Mouse (Mus musculus) midbrain, embryonic 14.5 days (tissue): ENCODE measurements around the gene Cntrl. TPM values are rescaled to one million over a fixed set of nuclear protein-coding genes. Genes with fewer than 3 reads are reported as not detected.
A peak's percentile ranks its signal among the peaks of the same experiment; 100 is the strongest.

Experiments used
- ATAC-seq: fragments of 200-750 bp; cut with Nextera tagmentation; 2 replicates; pipeline ENCODE4 v1.8.0; 2017; ENCODE audit warnings: moderate number of reproducible peaks, moderate library complexity; ENCODE audit not compliant: low FRiP score, low TSS enrichment
- DNase-seq: peaks from one replicate; pipeline ENCODE4 v3.0.0-alpha.2; 2015
- H3K27ac ChIP-seq: fragments of 300-500 bp; sonication (generic); replicated peaks from 2 replicates; pipeline ENCODE4 v1.5.1; 2014; ENCODE audit warnings: mild to moderate bottlenecking, low read depth, low read length, moderate library complexity
- H3K27me3 ChIP-seq: fragments of 300-500 bp; sonication (generic); 2 replicates; pipeline ENCODE4 v1.6.1; 2014; ENCODE audit warnings: low read length, control low read depth, mixed read lengths; ENCODE audit not compliant: control insufficient read depth, insufficient read depth
- H3K36me3 ChIP-seq: fragments of 300-500 bp; sonication (generic); 2 replicates; pipeline ENCODE4 v1.6.1; 2014; ENCODE audit warnings: low read length, control low read depth; ENCODE audit not compliant: control insufficient read depth, insufficient read depth
- H3K4me1 ChIP-seq: fragments of 300-500 bp; sonication (generic); 2 replicates; pipeline ENCODE4 v1.6.1; 2014; ENCODE audit warnings: mild to moderate bottlenecking, antibody characterized with exemption, low read length, control low read depth; ENCODE audit not compliant: control insufficient read depth, insufficient read depth
- H3K4me2 ChIP-seq: fragments of 300-500 bp; sonication (generic); 2 replicates; pipeline ENCODE4 v1.6.1; 2014; ENCODE audit warnings: mild to moderate bottlenecking, low read length, moderate library complexity
- H3K4me3 ChIP-seq: fragments of 300-500 bp; sonication (generic); replicated peaks from 2 replicates; pipeline ENCODE4 v1.5.1; 2014; ENCODE audit warnings: low read depth, low read length
- H3K9ac ChIP-seq: fragments of 300-500 bp; sonication (generic); replicated peaks from 2 replicates; pipeline ENCODE4 v1.6.1; 2014; ENCODE audit warnings: mild to moderate bottlenecking, low read length, moderate library complexity
- H3K9me3 ChIP-seq: fragments of 300-500 bp; sonication (generic); 2 replicates; pipeline ENCODE4 v1.6.1; 2016; ENCODE audit warnings: low read length, control low read depth, mixed read lengths; ENCODE audit not compliant: control insufficient read depth
- WGBS: fragments of 180-500 bp; shearing (Covaris S2); extraction: QIAGEN DNeasy Blood & Tissue Kit; methylation state at CpG from one replicate; pipeline ENCODE4 v1.1.7; 2014; 5-methylcytosine and 5-hydroxymethylcytosine counted together
- polyA plus RNA-seq: library from polyadenylated mRNA; unstranded; fragments of >200 nt; fragmentation: Nextera tagmentation; extraction: Ambion mirVana; gene quantifications from 2 replicates; pipeline ENCODE4 v1.2.1, GENCODE M21; 2014

Cntrl gene
- polyA plus RNA-seq, 1 experiment from 2014 or later, result 13.8 TPM

- H3K27ac ChIP-seq, result peak overlapping the region; percentile 98; the same call in 1 of the 2 replicates
- H3K4me2 ChIP-seq, result peak overlapping the region; percentile 70
- H3K36me3 ChIP-seq, result no peaks in the 10 kb centered on the region
- H3K27me3 ChIP-seq, result no peaks in the 10 kb centered on the region
- peak; percentile 20 for DNase-seq
- ATAC-seq, result no peak
- H3K4me1 ChIP-seq, result peaks cover 20% of the 10 kb centered on the region
- H3K9me3 ChIP-seq, result no peaks in the 10 kb centered on the region
- peak overlapping the region; percentile 99 for H3K9ac ChIP-seq
- H3K4me3 ChIP-seq, result peak overlapping the region; percentile 99
- 20% methylated on average over 5 of the region's 5 CpGs for whole genome bisulfite sequencing
Measured at GRCm38 (mm10) chr2:35199541-35199940, 90.2 kb downstream of the Cntrl start.

DNA sequence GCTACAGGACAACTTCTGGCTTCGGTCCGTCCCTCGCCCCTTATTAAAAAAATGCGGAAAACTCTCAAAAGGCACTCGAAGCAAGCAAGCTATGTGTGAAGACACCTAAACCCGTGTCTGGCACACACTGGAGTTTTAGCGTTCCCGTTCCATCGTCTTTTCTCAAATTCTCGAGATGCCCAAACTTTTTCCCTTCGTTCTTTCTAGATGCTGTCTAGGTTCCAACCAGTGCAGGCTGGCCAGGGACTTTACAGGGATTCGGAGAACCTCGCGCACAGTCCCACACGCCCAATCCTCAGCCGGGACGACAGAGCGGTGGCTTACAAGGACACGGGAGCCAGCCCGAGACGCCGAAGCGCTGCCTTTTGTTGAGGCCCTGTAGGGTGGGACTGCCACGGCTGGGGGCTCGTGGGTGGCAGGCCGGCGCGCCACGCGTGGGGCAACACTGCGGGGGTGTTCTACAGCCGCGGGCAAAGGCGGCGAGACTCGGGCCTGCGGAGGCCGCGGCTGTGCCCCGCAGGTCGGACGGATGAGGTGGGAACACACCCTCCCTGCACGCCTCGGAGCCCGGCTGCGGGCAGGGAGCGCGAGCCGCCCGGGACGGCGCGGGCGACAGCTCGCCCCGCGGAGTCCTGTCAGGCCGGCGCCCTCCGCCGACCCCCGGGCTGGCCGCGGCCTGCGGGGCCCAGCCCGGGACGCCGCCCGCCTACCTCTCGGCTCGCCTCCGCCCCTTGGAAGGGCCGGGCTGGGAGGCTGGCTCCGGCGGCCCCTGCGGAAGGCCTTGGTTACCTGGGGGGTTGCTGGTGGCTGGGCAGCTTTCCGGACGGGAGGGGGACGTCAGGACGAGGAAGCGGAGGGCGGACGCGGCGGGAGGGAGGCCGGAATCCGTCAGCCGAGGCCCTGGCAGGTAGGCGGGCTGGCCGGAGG is 90.9 kb downstream of the Cntrl start:
- no peaks in the 10 kb centered on the region for H3K27me3 ChIP-seq
- H3K4me3 ChIP-seq, result peak overlapping the region; percentile 99
- peak overlapping the region; percentile 70 for H3K4me2 ChIP-seq
- DNase-seq (peak; percentile 59), ATAC-seq (peak; percentile 76)
- under 1% methylated on average over 89 of the region's 90 CpGs for WGBS
- H3K27ac ChIP-seq, result peak overlapping the region; percentile 98
- no peaks in the 10 kb centered on the region for H3K36me3 ChIP-seq
- no peaks in the 10 kb centered on the region for H3K9me3 ChIP-seq
- peak overlapping the region; percentile 99 for H3K9ac ChIP-seq
- H3K4me1 ChIP-seq, result peaks cover 20% of the 10 kb centered on the region

DNA sequence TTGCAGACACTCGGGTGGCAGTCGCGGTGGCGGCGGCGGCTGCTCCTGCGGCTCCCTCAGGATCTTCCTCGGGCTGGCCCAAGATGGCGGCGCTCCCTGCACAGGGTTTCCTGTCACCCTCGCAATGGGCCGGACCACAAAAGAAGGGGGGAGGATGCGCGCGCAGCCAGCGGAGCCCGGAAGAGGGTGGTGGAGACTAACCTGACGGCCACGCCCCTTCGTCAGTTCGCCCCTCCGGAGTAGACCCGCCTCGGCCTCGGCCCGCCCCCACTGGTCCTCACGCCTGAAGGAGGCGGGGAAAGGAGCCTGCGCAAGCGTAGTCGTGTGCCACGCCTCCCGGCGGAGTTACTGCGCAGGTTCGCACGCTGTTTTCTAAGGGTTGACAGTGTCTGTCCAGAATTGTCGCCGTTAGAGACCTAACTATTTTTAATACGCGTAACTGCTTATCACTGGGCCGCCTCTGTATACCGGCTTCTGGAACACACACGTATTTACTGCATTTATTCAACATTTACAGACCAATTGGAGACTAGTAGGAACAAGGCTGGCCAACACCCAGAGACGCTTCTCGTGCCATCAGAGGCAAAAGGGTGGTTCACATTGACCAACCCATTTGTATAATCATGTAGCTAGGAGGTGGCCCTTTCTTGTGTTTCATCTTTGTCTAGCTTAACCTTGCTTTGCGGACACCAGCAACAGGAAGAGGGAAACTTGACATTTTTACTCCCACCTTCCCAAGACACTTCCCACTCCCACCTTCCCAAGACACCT is 91.8 kb downstream of the Cntrl start, which contains the start of gene Rab14:
Gene Rab14 (minus strand): TSS at position 223 of the 771 bp plus-strand sequence.
- Histone ChIP-seq H3K4me3 (peak within 1 kb of the TSS; percentile 99), H3K27ac (peak within 1 kb of the TSS; percentile 98), H3K4me1 (peaks cover 19% of the 10 kb centered on the region), H3K27me3 (no peaks in the 10 kb centered on the region), H3K9me3 (no peaks in the 10 kb centered on the region), H3K9ac (peak within 1 kb of the TSS; percentile 99), H3K4me2 (peak within 1 kb of the TSS; percentile 70), H3K36me3 (no peaks in the 10 kb centered on the region)
- DNase-seq, result peak; percentile 100
- WGBS, result under 1% methylated on average over 34 of the region's 47 CpGs
- peak; percentile 99 for ATAC-seq

GRCm38 (mm10) chr2:35203729-35204128 is 94.4 kb downstream of the Cntrl start:
- H3K36me3 ChIP-seq, result no peaks in the 10 kb centered on the region
- H3K4me1 ChIP-seq, result peaks cover 9% of the 10 kb centered on the region
- ATAC-seq (no peak), DNase-seq (no peak)
- no peak overlapping the region for H3K4me2 ChIP-seq
- no peak overlapping the region for H3K4me3 ChIP-seq
- no peak overlapping the region for H3K9ac ChIP-seq
- no peak overlapping the region for H3K27ac ChIP-seq
- no peaks in the 10 kb centered on the region for H3K27me3 ChIP-seq
- H3K9me3 ChIP-seq, result no peaks in the 10 kb centered on the region

GRCm38 (mm10) chr2:35206761-35207160 is 97.5 kb downstream of the Cntrl start:
- H3K27me3 ChIP-seq, result no peaks in the 10 kb centered on the region
- ATAC-seq (no peak), DNase-seq (no peak)
- no peaks in the 10 kb centered on the region for H3K9me3 ChIP-seq
- no peaks in the 10 kb centered on the region for H3K36me3 ChIP-seq
- no peak overlapping the region for H3K4me3 ChIP-seq
- no peak overlapping the region for H3K27ac ChIP-seq
- 87% methylated on average over 3 of the region's 3 CpGs for WGBS
- H3K4me2 ChIP-seq, result no peak overlapping the region
- no peaks in the 10 kb centered on the region for H3K4me1 ChIP-seq
- H3K9ac ChIP-seq, result no peak overlapping the region

DNA sequence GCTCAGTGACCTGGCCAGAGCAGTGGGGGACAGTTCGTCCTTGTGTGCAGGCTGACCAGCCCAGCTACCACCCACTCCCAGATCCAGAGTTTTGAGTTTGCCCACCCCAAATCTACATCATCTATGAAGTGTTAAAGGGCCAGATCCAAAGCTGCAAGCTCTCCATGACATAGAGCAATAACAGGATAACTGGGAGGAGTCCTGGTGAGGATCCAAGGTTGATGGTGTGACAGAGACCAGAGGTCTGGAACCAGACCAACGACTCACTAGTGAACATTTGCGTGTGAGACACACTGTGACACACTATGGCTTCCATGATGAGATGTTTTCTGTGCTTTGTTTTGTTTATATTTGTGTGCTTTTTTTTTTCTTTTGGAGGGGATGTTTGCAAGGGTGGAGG is 98.8 kb downstream of the Cntrl start:
- DNase-seq, result no peak
- Histone ChIP-seq H3K36me3 (no peaks in the 10 kb centered on the region), H3K27me3 (no peaks in the 10 kb centered on the region), H3K9me3 (no peaks in the 10 kb centered on the region), H3K9ac (no peak overlapping the region), H3K27ac (no peak overlapping the region), H3K4me3 (no peak overlapping the region), H3K4me2 (no peak overlapping the region), H3K4me1 (no peaks in the 10 kb centered on the region)
- 86% methylated on average over 3 of the region's 3 CpGs for WGBS
- no peak for ATAC-seq

DNA sequence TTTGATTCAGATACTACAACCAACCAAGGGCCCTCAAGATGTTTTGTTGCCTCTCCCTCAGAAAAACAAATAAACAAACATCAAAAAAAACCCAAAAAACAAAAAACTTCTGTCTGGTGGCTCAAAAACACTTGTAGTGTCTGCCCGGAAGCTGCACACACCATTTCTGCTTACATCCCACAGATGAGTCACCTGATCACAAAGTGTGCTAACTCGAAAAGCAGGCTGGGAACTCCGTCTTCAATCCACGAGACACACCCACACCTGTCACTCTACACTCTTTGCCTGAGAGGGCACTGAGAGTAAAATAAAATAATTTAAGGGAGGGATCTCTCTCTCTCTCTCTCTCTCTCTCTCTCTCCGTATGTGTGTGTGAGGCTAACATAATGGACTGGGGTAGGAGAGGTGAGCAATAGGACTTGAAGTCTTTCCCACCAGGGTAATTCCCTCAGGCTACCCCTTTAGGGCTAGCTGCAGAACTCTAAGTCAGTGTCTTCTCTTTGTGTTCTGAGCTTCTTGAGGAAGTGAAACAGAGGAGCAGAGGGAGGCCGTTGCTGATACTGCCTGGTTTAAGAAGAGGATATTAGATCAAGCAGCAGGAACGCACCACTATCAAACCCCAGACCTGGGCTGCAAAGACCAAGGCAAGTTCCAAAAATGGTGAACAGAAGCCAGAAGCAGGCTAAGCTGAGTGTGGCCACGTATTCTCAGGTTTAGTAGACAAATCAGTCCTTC is 99.8 kb downstream of the Cntrl start:
- ATAC-seq, result no peak
- H3K9me3 ChIP-seq, result no peaks in the 10 kb centered on the region
- WGBS, result 77% methylated on average over 8 of the region's 8 CpGs
- H3K4me2 ChIP-seq, result no peak overlapping the region
- no peaks in the 10 kb centered on the region for H3K4me1 ChIP-seq
- DNase-seq, result no peak
- no peak overlapping the region for H3K4me3 ChIP-seq
- no peaks in the 10 kb centered on the region for H3K36me3 ChIP-seq
- no peak overlapping the region for H3K27ac ChIP-seq
- H3K27me3 ChIP-seq, result no peaks in the 10 kb centered on the region
- H3K9ac ChIP-seq, result no peak overlapping the region

GRCm38 (mm10) chr2:35211681-35212080 is 102.4 kb downstream of the Cntrl start:
- no peak for DNase-seq
- no peaks in the 10 kb centered on the region for H3K36me3 ChIP-seq
- no peak for ATAC-seq
- no peaks in the 10 kb centered on the region for H3K9me3 ChIP-seq
- H3K27me3 ChIP-seq, result no peaks in the 10 kb centered on the region
- H3K27ac ChIP-seq, result no peak overlapping the region
- no peak overlapping the region for H3K4me3 ChIP-seq
- 0 out of 2 replicates have a peak, but pooled peaks cover 3% of the 10 kb centered on the region for H3K4me1 ChIP-seq
- no peak overlapping the region for H3K4me2 ChIP-seq
- no peak overlapping the region for H3K9ac ChIP-seq
- whole genome bisulfite sequencing, result 87% methylated on average over 3 of the region's 3 CpGs
